Mouse (Mus musculus) heart, adult 18-20 months (tissue): ENCODE results near the gene Palm3. TPM values are rescaled to one million over a fixed set of nuclear protein-coding genes. Genes with fewer than 3 reads are reported as not detected.
A peak's percentile ranks its signal among the peaks of the same experiment; 100 is the strongest.

Source experiments
- DNase-seq, 2 experiments: peaks; one replicate each; pipeline ENCODE4 v3.0.0; 2021 to 2022; ENCODE audit warnings: mixed read lengths in 1 of 2
- microRNA-seq, 2 experiments: library from miRNA; unstranded; fragments of <30 nt; microRNA quantifications; one replicate each; pipeline ENCODE4 v1.2.0; 2022
- total RNA-seq, 2 experiments: library from RNA; stranded (reverse); gene quantifications; 2 replicates each; pipeline ENCODE4 v1.2.3; 2021

Palm3 gene
- total RNA-seq, 2 experiments from 2014 or later = 0.30 to 0.33 TPM

GRCm38 (mm10) chr8:84066291-84066930 is 45.1 kb downstream of the Palm3 start, which contains the start of gene Rfx1:
Gene Rfx1, plus strand, starts transcription at chr8:84066834.
- peak; percentile 100 for DNase-seq

GRCm38 (mm10) chr8:84067047-84067573 is 45.8 kb downstream of the Palm3 start:
- peak; percentile 96 to 97 for DNase-seq

GRCm38 (mm10) chr8:84067911-84068310 is 46.6 kb downstream of the Palm3 start:
- DNase-seq = no peak

- DNase-seq = peak in 1 of 2 experiments; percentile 33
These were observed 47.2 kb downstream of the Palm3 start for GRCm38 (mm10) chr8:84068316-84069035.

GRCm38 (mm10) chr8:84069169-84069568 is 47.9 kb downstream of the Palm3 start:
- no peak for DNase-seq

GRCm38 (mm10) chr8:84069750-84070149 is 48.5 kb downstream of the Palm3 start:
- DNase-seq = no peak

GRCm38 (mm10) chr8:84070241-84070640 is 49.0 kb downstream of the Palm3 start:
- no peak for DNase-seq

- DNase-seq = peak; percentile 51 to 71
These were observed 49.4 kb downstream of the Palm3 start for GRCm38 (mm10) chr8:84070667-84071066.

GRCm38 (mm10) chr8:84071921-84072320 is 50.6 kb downstream of the Palm3 start:
- DNase-seq = peak in 1 of 2 experiments; percentile 26

- peak in 1 of 2 experiments; percentile 39 for DNase-seq
These were observed 51.0 kb downstream of the Palm3 start for GRCm38 (mm10) chr8:84072321-84072720.

GRCm38 (mm10) chr8:84073230-84073976 is 52.1 kb downstream of the Palm3 start:
- no peak for DNase-seq

GRCm38 (mm10) chr8:84076412-84076811 is 55.1 kb downstream of the Palm3 start:
- peak in 1 of 2 experiments; percentile 29 for DNase-seq

GRCm38 (mm10) chr8:84076849-84077248 is 55.6 kb downstream of the Palm3 start:
- no peak for DNase-seq

GRCm38 (mm10) chr8:84079206-84079605 is 57.9 kb downstream of the Palm3 start:
- no peak for DNase-seq

Small RNA genes within 50 kb of the gene (microRNA-seq; reads per million reads assigned to microRNA genes)
- gene Mir1199 (8.7 to 14.3 reads per million in 2 experiments), gene Mir8111 (6.5 to 10.6 reads per million in 2 experiments)

Other genes starting within 250 kb of the Palm3 start
- 10 to 100 TPM in 1 of 2 experiments, 1 to 10 TPM in 1; 9.9 to 10.9 TPM for gene Adgrl1, start 121.4 kb upstream of the Palm3 start, total RNA-seq
- gene Gm10644, start 66.3 kb upstream of the Palm3 start, total RNA-seq = 1 to 10 TPM; 1.4 to 1.7 TPM
- 1 to 10 TPM; 1.3 to 2.0 TPM for gene Asf1b, start 66.0 kb upstream of the Palm3 start, total RNA-seq
- 100 to 1,000 TPM; 327 to 347 TPM for gene Prkaca, start 48.5 kb upstream of the Palm3 start, total RNA-seq
- 10 to 100 TPM; 22.0 to 26.7 TPM for gene Samd1, start 23.8 kb upstream of the Palm3 start, total RNA-seq
- gene 1700067K01Rik, start 20.0 kb upstream of the Palm3 start, total RNA-seq = under 1 TPM in 1 of 2 experiments, not detected in 1; 0.20 TPM
- gene 2210011C24Rik, start 9.3 kb upstream of the Palm3 start, total RNA-seq = 1 to 10 TPM; 2.0 to 3.1 TPM
- gene Il27ra, start 21.1 kb downstream of the Palm3 start, total RNA-seq = 1 to 10 TPM; 3.1 to 5.4 TPM
- not detected for gene Rln3, start 23.5 kb downstream of the Palm3 start, total RNA-seq
- 1 to 10 TPM; 4.2 to 5.0 TPM for gene Gm10643, start 43.7 kb downstream of the Palm3 start, total RNA-seq
- 1 to 10 TPM; 8.3 to 9.1 TPM for gene Rfx1, start 45.4 kb downstream of the Palm3 start, total RNA-seq
- gene Dcaf15, start 83.3 kb downstream of the Palm3 start, total RNA-seq = 1 to 10 TPM; 7.2 to 7.3 TPM
- under 1 TPM in 1 of 2 experiments, not detected in 1; 0.10 TPM for gene Podnl1, start 104.5 kb downstream of the Palm3 start, total RNA-seq
- 10 to 100 TPM; 10.9 to 13.0 TPM for gene Cc2d1a, start 126.5 kb downstream of the Palm3 start, total RNA-seq
- under 1 TPM; 0.35 to 0.59 TPM for gene 4930432K21Rik, start 126.6 kb downstream of the Palm3 start, total RNA-seq
- 1 to 10 TPM in 1 of 2 experiments, not detected in 1; 1.2 TPM for gene Nanos3, start 163.7 kb downstream of the Palm3 start, total RNA-seq
- 1 to 10 TPM; 6.4 to 6.6 TPM for gene Zswim4, start 215.6 kb downstream of the Palm3 start, total RNA-seq
- gene D8Ertd738e, start 228.2 kb downstream of the Palm3 start, total RNA-seq = 100 to 1,000 TPM; 213 to 219 TPM
- gene Mri1, start 235.9 kb downstream of the Palm3 start, total RNA-seq = 10 to 100 TPM; 12.0 to 15.1 TPM
- 10 to 100 TPM in 1 of 2 experiments, 1 to 10 TPM in 1; 8.8 to 11.0 TPM for gene Ccdc130, start 248.9 kb downstream of the Palm3 start, total RNA-seq